In the genomic region with DNA sequence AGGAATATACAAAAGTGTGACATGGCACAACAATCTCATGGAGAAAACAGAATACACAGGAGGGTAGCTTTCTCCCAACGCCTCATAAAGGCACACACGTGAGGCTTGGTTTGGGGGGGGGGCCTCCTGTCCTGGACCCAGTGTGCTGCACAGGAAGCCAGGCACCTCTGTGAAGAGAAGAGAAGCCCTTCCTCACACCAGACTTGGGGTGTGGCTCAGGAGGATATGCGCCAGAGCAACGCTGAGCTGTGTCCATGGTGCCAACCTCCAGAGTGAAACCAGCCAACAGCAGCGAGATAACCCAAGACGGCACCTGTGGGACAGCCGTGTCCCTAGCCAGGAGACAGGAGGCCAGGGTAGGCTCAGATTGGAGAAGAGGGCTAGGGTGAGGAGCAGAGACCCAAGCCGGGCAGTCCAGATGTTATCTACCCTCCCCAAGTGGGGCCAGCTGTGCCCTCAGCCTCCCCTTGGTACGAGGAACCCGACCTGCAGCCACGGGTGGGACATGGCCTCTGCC, we compare ENCODE assay signal across 28 mouse cellular contexts. TPM values are rescaled to one million over a fixed set of nuclear protein-coding genes. Genes with fewer than 3 reads are reported as not detected.
A peak's percentile ranks its signal among the peaks of the same experiment; 100 is the strongest.
DNase-seq lines count a peak whose midpoint lies in the region; ATAC-seq and TF ChIP-seq lines count a peak whose summit lies in the region.
"Had no signal": no experiment of that assay in that cellular context is flagged by ENCODE, and none has a peak within 500 bp of the region (broad histone marks: within the 10 kb centered on the region; RNA-seq: fewer than 3 reads in every experiment).

No protein-coding gene starts in this region.

- no peaks in the 10 kb centered on the region for H3K27me3 ChIP-seq in liver, postnatal 0 days (ENCODE audit: insufficient read depth, low read length)
- H3K27me3 ChIP-seq: forebrain, embryonic 13.5 days; heart, embryonic 13.5 days; hindbrain, embryonic 15.5 days; neural tube, embryonic 15.5 days; stomach, embryonic 15.5 days had no signal

- peaks cover 32% of the 10 kb centered on the region for H3K4me1 ChIP-seq in liver, postnatal 0 days (ENCODE audit: insufficient read depth)

- no peak for TF ChIP-seq CTCF in liver, postnatal 0 days (IDR thresholded peaks at IDR 0.05; ENCODE audit: low read depth)

- H3K9me3 ChIP-seq in liver, postnatal 0 days (ENCODE audit: low read length), result no peaks in the 10 kb centered on the region
- H3K9me3 ChIP-seq: forebrain, embryonic 13.5 days; heart, embryonic 13.5 days; hindbrain, embryonic 10.5 days; hindbrain, embryonic 15.5 days; neural tube, embryonic 15.5 days; stomach, embryonic 15.5 days had no signal

- intact Hi-C loops in left cerebral cortex, postnatal 4 days (cut with DNase I), result loop anchor here (5.0 kb wide), 1 partner anchor 84 kb away; a partner anchor contains a TSS

- H3K27ac ChIP-seq in liver, postnatal 0 days (ENCODE audit: low read depth), result peak overlapping the region; percentile 39
- H3K27ac ChIP-seq: forebrain, embryonic 13.5 days; gastrocnemius, adult 2 months; heart, embryonic 13.5 days; hindbrain, embryonic 15.5 days; neural tube, embryonic 15.5 days had no signal

- H3K4me3 ChIP-seq in liver, postnatal 0 days (ENCODE audit: low read depth, low read length), result no peak overlapping the region
- H3K4me3 ChIP-seq: erythroblast, embryonic 14.5 days; forebrain, embryonic 13.5 days; gastrocnemius, adult 2 months; heart, embryonic 13.5 days; hindbrain, embryonic 10.5 days; hindbrain, embryonic 15.5 days; neural tube, embryonic 15.5 days; stomach, embryonic 15.5 days had no signal

- no peak for TF ChIP-seq EP300 in liver, postnatal 0 days (IDR thresholded peaks at IDR 0.05; ENCODE audit: low read depth)

- H3K9ac ChIP-seq in liver, postnatal 0 days (replicated peaks), result no peak overlapping the region
- H3K9ac ChIP-seq: forebrain, embryonic 13.5 days; heart, embryonic 13.5 days; hindbrain, embryonic 15.5 days; neural tube, embryonic 15.5 days; stomach, embryonic 15.5 days had no signal

- ATAC-seq in CD4-positive, CD25-positive, alpha-beta regulatory T cell, adult 4 months, result no peak
- no peak for ATAC-seq in liver, postnatal 0 days
- 0 out of 2 replicates have a peak, but pooled peaks have one; percentile 2 for ATAC-seq in granulocyte monocyte progenitor cell, adult 5-6 weeks (replicated peaks; ENCODE audit: poor library complexity, severe bottlenecking)
- ATAC-seq: inflammation-experienced regulatory T-cells, adult 6 months had no signal

- peaks cover 31% of the 10 kb centered on the region for H3K36me3 ChIP-seq in liver, postnatal 0 days (replicated peaks; ENCODE audit: insufficient read depth, low read length)
- H3K36me3 ChIP-seq: heart, embryonic 13.5 days; hindbrain, embryonic 10.5 days; hindbrain, embryonic 15.5 days; neural tube, embryonic 15.5 days; stomach, embryonic 15.5 days had no signal

- H3K4me2 ChIP-seq in liver, postnatal 0 days (ENCODE audit: low read depth, low read length), result no peak overlapping the region
- H3K4me2 ChIP-seq: forebrain, embryonic 13.5 days; heart, embryonic 13.5 days; hindbrain, embryonic 15.5 days; neural tube, embryonic 15.5 days; stomach, embryonic 15.5 days had no signal

- peak; percentile 24 for DNase-seq in CD4-positive, CD25-positive, alpha-beta regulatory T cell, adult 2 months (ENCODE audit: low read depth, low spot score)
- no peak for DNase-seq in liver, postnatal 0 days
- DNase-seq in liver, result no peak
- DNase-seq in naive thymus-derived CD4-positive, alpha-beta T cell, adult 2 months (ENCODE audit: low read depth), result peak; percentile 61
- DNase-seq in left cerebral cortex, postnatal 4 days, result no peak
- DNase-seq: adrenal gland, postnatal 14 days; cerebellum, adult 11-12 months; cerebellum, postnatal 10 days; gastrocnemius, adult 2 months; gastrocnemius, postnatal 36 days; heart, postnatal 10 days; kidney, adult 11 months; kidney, postnatal 14 days; lung, adult 18-20 months; lung, postnatal 4 days; midbrain, embryonic 14.5 days; retina, postnatal 1 day; right cerebral cortex, postnatal 14 days had no signal

- 64% methylated on average over 11 of the region's 11 CpGs for WGBS in liver, postnatal 0 days (ENCODE audit: insufficient replicate concordance)

RNA-seq across cellular contexts. Expression of a gene that starts 12.8 kb away (rescaled TPM):
- polyA plus RNA-seq in CD4-positive, CD25-positive, alpha-beta regulatory T cell, adult 4 months (2017; shearing (Covaris generic)), result 1 to 10 TPM; 5.7 to 9.5 TPM
- polyA plus RNA-seq in liver, postnatal 0 days (2015; fragmentation: Nextera tagmentation; extraction: Ambion mirVana), result 9.4 and 11.9 TPM in 2 replicates
- 25.7 and 31.0 TPM in 2 replicates for total RNA-seq in granulocyte monocyte progenitor cell, adult 5-6 weeks (2014; fragmentation: Nextera tagmentation)
- 26.8 and 38.7 TPM in 2 replicates for total RNA-seq in granulocyte monocyte progenitor cell, adult 5-6 weeks (2017)
- 10 to 100 TPM; 36.3 to 37.4 TPM for total RNA-seq in left cerebral cortex, postnatal 4 days (2021)

RNA-seq across cellular contexts. Expression of a gene that starts 28.8 kb away (rescaled TPM):
- polyA plus RNA-seq in CD4-positive, CD25-positive, alpha-beta regulatory T cell, adult 4 months (2017; shearing (Covaris generic)), result 1 to 10 TPM; 3.1 to 4.4 TPM
- polyA plus RNA-seq in liver, postnatal 0 days (2015; fragmentation: Nextera tagmentation; extraction: Ambion mirVana), result 226 and 249 TPM in 2 replicates
- 9.6 and 13.9 TPM in 2 replicates for total RNA-seq in granulocyte monocyte progenitor cell, adult 5-6 weeks (2014; fragmentation: Nextera tagmentation)
- total RNA-seq in granulocyte monocyte progenitor cell, adult 5-6 weeks (2017), result 6.7 and 7.9 TPM in 2 replicates
- 10 to 100 TPM; 31.9 to 37.2 TPM for total RNA-seq in left cerebral cortex, postnatal 4 days (2021)

Comparison
In these comparisons a context has a peak if more than half of its experiments do, and no peak if none do; other contexts are left out.
1. DNase-seq: peak in CD4-positive, CD25-positive, alpha-beta regulatory T cell, adult 2 months (single experiment) and naive thymus-derived CD4-positive, alpha-beta T cell, adult 2 months (single experiment); none in liver, postnatal 0 days (single experiment), liver (single experiment) and left cerebral cortex, postnatal 4 days (single experiment).